Comparison of ENCODE assay signal across 7 mouse cellular contexts in genomic region chr2:32570698-32571494, GRCm38 (mm10). TPM values are rescaled to one million over a fixed set of nuclear protein-coding genes. Genes with fewer than 3 reads are reported as not detected.
DNase-seq lines count a peak whose midpoint lies in the region; ATAC-seq lines count a peak whose summit lies in the region.

Dpm2 (plus strand) TSS chr2:32570858.

- H3K27ac ChIP-seq in embryonic facial prominence, embryonic 11.5 days (replicated peaks; ENCODE audit: low read depth, low read length), result no peak within 1 kb of the TSS
- H3K27ac ChIP-seq in limb, embryonic 10.5 days, result peak within 1 kb of the TSS; percentile 79
- H3K27ac ChIP-seq in midbrain, embryonic 13.5 days, result peak within 1 kb of the TSS; percentile 67; the same call in 1 of the 2 replicates

- H3K4me3 ChIP-seq in embryonic facial prominence, embryonic 11.5 days (ENCODE audit: low read depth, low read length), result peak within 1 kb of the TSS; percentile 72
- peak within 1 kb of the TSS; percentile 67 for H3K4me3 ChIP-seq in limb, embryonic 10.5 days
- H3K4me3 ChIP-seq in midbrain, embryonic 13.5 days (replicated peaks), result peak within 1 kb of the TSS; percentile 73

- WGBS in embryonic facial prominence, embryonic 11.5 days, result 1% methylated on average over 36 of the region's 36 CpGs
- WGBS in limb, embryonic 10.5 days, result 1% methylated on average over 36 of the region's 36 CpGs
- WGBS in midbrain, embryonic 13.5 days, result 2% methylated on average over 36 of the region's 36 CpGs

- peak within 1 kb of the TSS; percentile 83 for H3K4me2 ChIP-seq in embryonic facial prominence, embryonic 11.5 days (ENCODE audit: low read depth, low read length)
- peak within 1 kb of the TSS; percentile 91 for H3K4me2 ChIP-seq in midbrain, embryonic 13.5 days (replicated peaks)

- peaks cover 9% of the 10 kb centered on the region for H3K36me3 ChIP-seq in embryonic facial prominence, embryonic 11.5 days (replicated peaks; ENCODE audit: control insufficient read depth, insufficient read depth, low read depth, low read length)
- H3K36me3 ChIP-seq in limb, embryonic 10.5 days, result peaks cover 50% of the 10 kb centered on the region
- peaks cover 39% of the 10 kb centered on the region for H3K36me3 ChIP-seq in midbrain, embryonic 13.5 days

- no peaks in the 10 kb centered on the region for H3K27me3 ChIP-seq in embryonic facial prominence, embryonic 11.5 days (ENCODE audit: control insufficient read depth, insufficient read depth, low read length)
- peaks cover 3% of the 10 kb centered on the region; the same call in 1 of the 2 replicates for H3K27me3 ChIP-seq in limb, embryonic 10.5 days (ENCODE audit: low read depth, poor library complexity, severe bottlenecking)
- H3K27me3 ChIP-seq in midbrain, embryonic 13.5 days, result no peaks in the 10 kb centered on the region

- peak; percentile 94 for DNase-seq in adrenal gland, postnatal 14 days
- DNase-seq in embryonic facial prominence, embryonic 11.5 days (ENCODE audit: low spot score), result peak; percentile 95
- peak; percentile 91 for DNase-seq in kidney, adult 11 months
- peak; percentile 88 for DNase-seq in limb, embryonic 10.5 days (ENCODE audit: low spot score)
- peak; percentile 82 for DNase-seq in spleen, adult 12 weeks (ENCODE audit: low spot score)

- H3K9me3 ChIP-seq in embryonic facial prominence, embryonic 11.5 days (replicated peaks; ENCODE audit: control insufficient read depth, low read length), result no peaks in the 10 kb centered on the region
- H3K9me3 ChIP-seq in limb, embryonic 10.5 days (replicated peaks), result no peaks in the 10 kb centered on the region
- no peaks in the 10 kb centered on the region for H3K9me3 ChIP-seq in midbrain, embryonic 13.5 days

- H3K4me1 ChIP-seq in embryonic facial prominence, embryonic 11.5 days (ENCODE audit: control insufficient read depth, insufficient read depth, low read length), result no peaks in the 10 kb centered on the region
- H3K4me1 ChIP-seq in limb, embryonic 10.5 days, result peaks cover 30% of the 10 kb centered on the region
- H3K4me1 ChIP-seq in midbrain, embryonic 13.5 days (replicated peaks), result peaks cover 26% of the 10 kb centered on the region

- peak within 1 kb of the TSS; percentile 79 for H3K9ac ChIP-seq in embryonic facial prominence, embryonic 11.5 days (replicated peaks; ENCODE audit: low read length)
- peak within 1 kb of the TSS; percentile 85 for H3K9ac ChIP-seq in midbrain, embryonic 13.5 days (replicated peaks)

- peak; percentile 49 for ATAC-seq in embryonic facial prominence, embryonic 11.5 days (replicated peaks; ENCODE audit: insufficient number of reproducible peaks, low FRiP score, low TSS enrichment, low read depth)
- peak; percentile 82 for ATAC-seq in granulocyte monocyte progenitor cell, adult 5-6 weeks (replicated peaks; ENCODE audit: poor library complexity, severe bottlenecking)
- ATAC-seq in midbrain, embryonic 13.5 days, result peak; percentile 79

RNA-seq across cellular contexts. Expression of gene Dpm2, which starts in this region (rescaled TPM):
- 47.8 and 61.8 TPM in 2 replicates for total RNA-seq in adrenal gland, postnatal 14 days (2021)
- polyA plus RNA-seq in embryonic facial prominence, embryonic 11.5 days (2014; fragmentation: Nextera tagmentation; extraction: Ambion mirVana), result 97.1 and 100 TPM in 2 replicates
- 93.4 and 126 TPM in 2 replicates for total RNA-seq in granulocyte monocyte progenitor cell, adult 5-6 weeks (2014; fragmentation: Nextera tagmentation)
- 32.8 and 33.4 TPM in 2 replicates for total RNA-seq in granulocyte monocyte progenitor cell, adult 5-6 weeks (2017)
- polyA plus RNA-seq in limb, embryonic 10.5 days (2016; fragmentation: Nextera tagmentation; extraction: Ambion mirVana), result 104 and 109 TPM in 2 replicates
- polyA plus RNA-seq in midbrain, embryonic 13.5 days (2015; fragmentation: Nextera tagmentation; extraction: Ambion mirVana), result 133 and 147 TPM in 2 replicates
